Mouse (Mus musculus): Measurements from ENCODE around the gene Kcng4.
A peak's percentile ranks its signal among the peaks of the same experiment; 100 is the strongest.

Kcng4 gene

GRCm38 (mm10) chr8:119639798-119640197 is 4.3 kb upstream of the Kcng4 start:
- DNase-seq, result no peak

GRCm38 (mm10) chr8:119638261-119638660 is 2.8 kb upstream of the Kcng4 start:
- DNase-seq, result no peak

- no peak for DNase-seq
Measured at GRCm38 (mm10) chr8:119637381-119637780, 1.9 kb upstream of the Kcng4 start.

GRCm38 (mm10) chr8:119636766-119637165 is 1.3 kb upstream of the Kcng4 start:
- no peak for DNase-seq

- no peak for DNase-seq
Measured at GRCm38 (mm10) chr8:119635958-119636357, 478 bp upstream of the Kcng4 start.

- peak; percentile 12 for DNase-seq
Measured at GRCm38 (mm10) chr8:119634616-119635336, 704 bp downstream of the Kcng4 start.

- DNase-seq, result no peak
Measured at GRCm38 (mm10) chr8:119632909-119633308, 2.6 kb downstream of the Kcng4 start.

GRCm38 (mm10) chr8:119632246-119632645 is 3.2 kb downstream of the Kcng4 start:
- no peak for DNase-seq

- no peak for DNase-seq
Measured at GRCm38 (mm10) chr8:119630841-119631240, 4.6 kb downstream of the Kcng4 start.

GRCm38 (mm10) chr8:119627613-119628359 is 7.7 kb downstream of the Kcng4 start:
- DNase-seq, result no peak

- DNase-seq, result no peak
Measured at GRCm38 (mm10) chr8:119627199-119627598, 8.3 kb downstream of the Kcng4 start.

GRCm38 (mm10) chr8:119625788-119626187 is 9.7 kb downstream of the Kcng4 start:
- no peak for DNase-seq

- DNase-seq, result no peak
Measured at GRCm38 (mm10) chr8:119624916-119625315, 10.6 kb downstream of the Kcng4 start.

GRCm38 (mm10) chr8:119623744-119624143 is 11.7 kb downstream of the Kcng4 start:
- no peak for DNase-seq

GRCm38 (mm10) chr8:119623061-119623460 is 12.4 kb downstream of the Kcng4 start:
- DNase-seq, result no peak

- DNase-seq, result no peak
Measured at GRCm38 (mm10) chr8:119622555-119622954, 12.9 kb downstream of the Kcng4 start.

- no peak for DNase-seq
Measured at GRCm38 (mm10) chr8:119620848-119621465, 14.5 kb downstream of the Kcng4 start.

- DNase-seq, result no peak
Measured at GRCm38 (mm10) chr8:119620116-119620840, 15.2 kb downstream of the Kcng4 start.

GRCm38 (mm10) chr8:119618887-119619286 is 16.6 kb downstream of the Kcng4 start:
- DNase-seq, result no peak

- DNase-seq, result no peak
Measured at GRCm38 (mm10) chr8:119617586-119617985, 17.9 kb downstream of the Kcng4 start.

GRCm38 (mm10) chr8:119616811-119617210 is 18.7 kb downstream of the Kcng4 start:
- DNase-seq, result no peak

- DNase-seq, result no peak
Measured at GRCm38 (mm10) chr8:119616358-119616757, 19.1 kb downstream of the Kcng4 start.

- DNase-seq, result no peak
Measured at GRCm38 (mm10) chr8:119615096-119615495, 20.4 kb downstream of the Kcng4 start.
